Mouse (Mus musculus) NIH3T3 (cell line): ENCODE measurements at regions not wholly inside any gene's neighbourhood (a gene's known extent, or its start where the extent isn't known, plus 50 kb on each side); places are given as distances from the start of the nearest gene placed in this dataset.

Experiments
- DNase-seq: peaks from one replicate; pipeline ENCODE4 v3.0.0-alpha.2; 2012; ENCODE audit warnings: low read depth

DNA sequence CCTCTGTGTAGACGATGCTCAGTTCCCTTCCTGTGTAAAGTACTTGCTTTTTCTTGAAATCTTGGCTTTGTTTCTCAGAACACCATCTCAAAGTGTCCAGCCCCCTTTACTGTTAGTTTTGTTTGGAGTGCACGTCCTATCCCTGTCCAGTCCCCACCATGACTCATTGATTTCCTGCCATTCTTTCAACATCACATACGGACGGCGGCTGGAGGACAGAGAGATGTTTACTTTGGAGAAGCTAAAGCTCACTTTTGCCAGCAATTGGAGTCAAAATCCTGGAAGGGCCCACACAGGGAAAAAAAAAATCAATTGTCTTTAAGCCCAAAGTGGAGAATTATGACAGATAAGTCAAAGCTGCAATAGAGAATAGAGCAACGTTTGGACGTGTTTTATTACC, 51.8 kb downstream of the Gm5426 start:
- peak; percentile 92 for DNase-seq

- DNase-seq, result no peak
These were observed 54.0 kb downstream of the Gm5426 start for GRCm38 (mm10) chr10:96190168-96190987.

DNA sequence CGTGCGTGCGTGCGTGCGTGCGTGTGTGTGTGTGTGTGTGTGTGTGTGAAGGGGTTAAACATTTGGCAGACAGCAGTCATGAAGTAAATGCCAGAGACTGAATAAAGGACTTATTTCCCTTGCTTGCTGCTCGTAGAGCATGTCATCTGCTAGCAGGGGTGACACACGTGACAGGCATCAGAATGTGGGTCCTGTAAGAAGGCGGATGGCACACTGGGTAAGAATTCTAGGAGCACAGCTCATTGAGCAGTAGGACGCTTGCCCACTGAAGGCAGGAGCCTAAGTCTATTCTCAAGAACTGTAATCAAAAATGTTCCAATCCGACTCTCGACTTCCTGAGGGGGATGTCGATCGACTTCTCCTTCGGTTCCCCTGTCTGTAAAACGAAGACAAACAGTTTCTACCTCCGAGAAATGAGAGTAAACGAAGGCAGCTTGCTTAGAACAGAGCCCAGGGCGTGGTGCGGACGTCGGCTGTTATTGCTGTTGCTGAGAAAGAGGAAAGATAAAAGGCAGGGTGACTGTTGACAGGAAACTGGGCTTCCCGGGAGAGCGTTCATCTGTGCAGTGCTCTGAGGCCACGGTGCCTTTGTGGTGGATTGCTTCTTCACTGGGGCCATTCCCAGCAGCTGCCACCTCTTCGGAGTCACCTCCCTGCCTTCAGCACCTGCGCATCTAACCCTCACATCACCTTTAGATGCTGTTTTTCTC, 64.7 kb downstream of the Gm5426 start:
- DNase-seq, result no peak

GRCm38 (mm10) chr10:96201891-96202290, 65.5 kb downstream of the Gm5426 start:
- no peak for DNase-seq

GRCm38 (mm10) chr10:96202871-96203270, 66.5 kb downstream of the Gm5426 start:
- DNase-seq, result no peak

DNA sequence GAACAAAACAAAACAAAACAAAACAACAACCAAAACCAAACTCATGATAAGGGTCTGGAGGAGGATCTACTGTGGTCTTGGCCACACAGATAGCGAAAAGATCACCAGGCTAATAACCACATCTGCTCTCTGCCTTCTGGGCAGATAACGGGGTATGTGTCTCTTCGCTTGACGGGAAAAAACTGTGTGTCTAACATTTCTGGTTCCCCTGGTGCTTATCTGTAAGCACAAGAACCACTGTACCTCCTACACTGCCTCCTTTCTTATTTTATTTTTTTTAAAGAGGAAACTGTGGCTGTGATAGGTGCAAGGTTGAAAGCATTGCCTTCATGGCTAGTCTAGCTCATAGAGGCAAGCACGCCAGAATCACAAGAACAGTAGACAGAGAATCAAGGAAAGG, 67.8 kb downstream of the Gm5426 start:
- DNase-seq, result no peak

DNA sequence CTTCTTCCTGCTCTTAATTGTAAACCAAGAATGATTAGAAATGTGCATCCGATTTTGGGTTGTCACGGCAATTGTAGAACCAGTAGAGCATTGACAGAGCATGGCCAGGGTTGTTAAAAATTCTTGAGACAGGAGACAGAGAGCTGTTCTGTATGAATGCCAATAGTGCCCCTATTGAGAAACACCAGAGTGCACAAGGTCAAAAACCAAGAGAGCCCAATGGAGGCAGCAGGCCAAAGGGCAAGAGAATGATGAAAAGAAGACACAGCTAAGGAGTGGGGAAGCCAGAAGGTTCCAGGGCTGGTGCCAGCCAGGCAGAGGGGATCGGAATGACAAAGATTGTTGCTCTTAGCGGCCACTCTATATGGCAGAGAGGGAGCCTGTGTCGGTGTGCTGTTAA, 72.8 kb downstream of the Gm5426 start:
- DNase-seq, result no peak

GRCm38 (mm10) chr10:96211189-96211588, 74.8 kb downstream of the Gm5426 start:
- no peak for DNase-seq

DNA sequence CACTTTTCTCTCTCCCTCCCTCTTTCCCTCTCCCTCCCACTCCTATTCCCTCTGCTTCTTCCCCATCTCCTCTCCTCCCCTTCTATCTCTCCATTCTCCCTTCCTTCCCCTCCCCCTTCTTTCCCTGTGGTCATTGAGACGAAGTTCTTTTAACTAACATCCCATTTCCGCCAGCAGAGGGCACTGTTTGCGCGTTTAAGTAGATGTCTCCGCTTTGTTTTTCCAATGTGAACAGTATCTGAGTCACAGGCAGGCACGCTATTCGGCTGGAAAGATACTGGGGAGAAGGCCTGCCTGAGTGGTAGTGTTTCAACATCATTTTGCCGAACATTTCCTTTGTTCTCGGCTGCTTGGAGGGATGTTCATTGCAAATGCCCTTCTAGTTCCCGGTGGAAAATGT, 77.5 kb downstream of the Gm5426 start:
- peak; percentile 99 for DNase-seq

DNA sequence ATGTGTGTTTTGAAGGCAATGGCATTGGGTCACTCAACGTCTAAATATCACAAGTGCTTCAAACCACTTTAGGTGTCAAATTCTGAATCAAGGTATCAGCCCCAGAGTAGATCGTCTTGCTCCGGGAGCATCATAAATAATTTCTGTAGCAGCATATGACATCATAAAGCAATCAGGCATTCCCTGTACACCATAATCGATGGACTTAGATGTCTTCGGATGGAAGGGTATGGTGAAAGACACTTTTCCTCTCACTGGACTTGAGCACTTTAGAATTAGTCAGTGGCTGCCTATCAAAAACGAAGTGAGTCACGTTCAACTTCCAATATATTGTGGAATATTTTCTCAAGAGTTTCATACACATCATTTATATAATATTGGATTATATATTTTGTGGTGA, 77.9 kb downstream of the Gm5426 start:
- peak; percentile 57 for DNase-seq

- no peak for DNase-seq
These were observed 78.5 kb downstream of the Gm5426 start for GRCm38 (mm10) chr10:96214946-96215345.

- no peak for DNase-seq
These were observed 84.3 kb downstream of the Gm5426 start for GRCm38 (mm10) chr10:96220731-96221130.

DNA sequence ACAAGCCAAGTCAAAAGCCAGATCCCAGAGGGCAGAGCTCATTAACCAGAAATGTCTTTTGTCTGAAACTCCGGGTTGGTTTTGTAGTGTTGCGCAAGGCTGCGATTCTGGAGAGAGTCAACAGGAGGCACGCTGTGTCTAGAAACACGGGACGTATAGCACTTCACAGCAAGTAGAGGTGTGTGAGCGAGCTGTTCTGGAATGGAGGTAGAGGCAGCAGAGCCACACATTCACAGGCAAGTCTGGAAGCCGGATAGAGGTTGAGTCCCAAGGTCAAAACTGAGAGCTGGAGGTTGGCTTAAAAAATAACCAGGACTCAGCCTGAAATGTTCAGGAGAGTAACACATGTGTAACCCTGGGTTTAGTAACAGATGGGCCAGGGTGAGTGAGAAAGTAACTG, 94.0 kb downstream of the Gm5426 start:
- peak; percentile 47 for DNase-seq

GRCm38 (mm10) chr10:96231309-96231708, 94.9 kb downstream of the Gm5426 start:
- peak; percentile 64 for DNase-seq

DNA sequence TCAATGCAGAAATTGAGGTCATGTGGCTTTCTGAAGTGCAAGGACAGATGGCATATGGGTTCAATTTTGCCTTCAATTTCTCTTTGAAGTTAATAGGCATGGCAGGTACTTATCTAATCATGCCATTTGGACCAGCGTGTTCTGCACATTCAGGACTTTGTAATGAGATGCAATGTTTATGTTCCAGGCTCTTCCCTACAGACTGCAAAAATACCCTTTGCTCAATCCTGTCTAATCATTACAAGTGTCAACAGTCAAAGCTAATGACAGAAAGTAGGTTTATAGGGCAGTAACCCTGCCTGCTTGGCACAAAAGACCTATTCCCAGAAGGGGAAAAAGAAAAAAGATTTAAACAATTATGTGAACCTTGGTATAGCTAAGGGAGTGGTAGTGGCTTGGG, 96.5 kb downstream of the Gm5426 start:
- no peak for DNase-seq

DNA sequence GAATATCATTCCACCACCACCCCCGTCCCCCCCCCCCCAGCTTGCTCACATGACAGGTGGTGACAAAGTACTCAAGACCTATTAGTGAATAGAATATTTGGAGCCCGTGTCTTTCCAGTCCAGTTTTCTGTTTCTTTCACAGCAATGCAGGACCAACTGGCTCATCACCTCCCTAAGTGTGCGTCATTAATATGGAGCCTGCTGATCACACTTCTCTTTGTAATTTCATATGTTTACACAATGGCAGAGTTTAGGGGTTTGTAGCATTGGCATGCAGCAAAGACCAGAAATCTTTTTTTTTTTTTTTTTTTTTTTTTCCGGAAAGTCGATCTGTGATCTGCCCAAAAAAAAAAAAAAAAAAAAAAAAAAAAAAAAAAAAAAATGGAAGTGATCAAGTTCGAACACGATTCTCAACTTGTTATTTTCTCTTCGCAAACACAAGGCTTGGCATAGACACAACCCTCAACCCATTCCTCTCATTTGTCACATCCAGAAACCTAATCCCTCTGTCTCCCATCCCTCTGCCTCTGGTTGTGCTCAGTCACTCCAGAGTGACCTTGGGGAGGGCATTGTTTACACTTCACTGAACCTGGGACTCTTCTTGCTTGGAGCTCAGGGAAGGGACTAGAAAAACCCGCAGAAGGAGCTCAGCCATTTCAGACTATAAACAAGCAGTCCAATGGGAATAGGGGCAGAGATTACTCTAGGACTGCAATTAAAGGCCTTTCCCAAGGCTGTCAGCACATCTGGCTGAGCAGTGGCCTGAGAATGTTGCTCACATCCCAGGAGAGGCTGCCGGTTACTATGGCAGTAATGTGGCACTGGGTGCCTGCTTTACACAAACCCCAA, 98.4 kb downstream of the Gm5426 start:
- DNase-seq, result no peak

GRCm38 (mm10) chr10:96236031-96236430, 99.6 kb downstream of the Gm5426 start:
- peak; percentile 72 for DNase-seq

DNA sequence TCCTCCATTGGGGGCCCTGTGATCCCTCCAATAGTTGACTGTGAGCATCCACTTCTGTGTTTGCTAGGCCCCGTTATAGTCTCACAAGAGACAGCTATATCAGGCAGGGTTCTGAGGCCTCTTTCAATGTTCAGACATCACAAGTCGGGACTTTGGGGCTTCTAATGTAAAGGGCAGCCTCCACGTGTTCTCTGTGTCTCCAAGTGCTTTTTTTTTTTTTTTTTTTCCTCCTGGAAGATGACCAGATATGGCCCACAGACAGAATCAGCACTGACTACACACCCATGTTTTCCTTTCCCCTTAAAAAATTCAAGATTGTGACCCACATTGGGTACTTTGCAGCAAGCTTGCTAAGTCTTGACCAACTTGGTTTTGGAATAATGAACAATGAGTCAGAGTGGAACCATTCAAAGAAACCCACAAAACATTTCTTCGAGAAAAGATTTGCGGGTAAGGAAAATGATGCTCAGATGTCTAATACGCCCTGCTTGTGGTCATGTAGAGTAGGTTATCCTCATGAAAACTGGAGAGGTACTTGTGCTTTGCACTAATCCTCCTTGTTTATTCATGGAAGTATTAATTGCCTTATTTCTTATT, 100.5 kb downstream of the Gm5426 start:
- DNase-seq, result peak; percentile 81

- no peak for DNase-seq
These were observed 101.2 kb downstream of the Gm5426 start for GRCm38 (mm10) chr10:96237572-96238130.

- peak; percentile 46 for DNase-seq
These were observed 101.8 kb downstream of the Gm5426 start for GRCm38 (mm10) chr10:96238251-96238650.

DNA sequence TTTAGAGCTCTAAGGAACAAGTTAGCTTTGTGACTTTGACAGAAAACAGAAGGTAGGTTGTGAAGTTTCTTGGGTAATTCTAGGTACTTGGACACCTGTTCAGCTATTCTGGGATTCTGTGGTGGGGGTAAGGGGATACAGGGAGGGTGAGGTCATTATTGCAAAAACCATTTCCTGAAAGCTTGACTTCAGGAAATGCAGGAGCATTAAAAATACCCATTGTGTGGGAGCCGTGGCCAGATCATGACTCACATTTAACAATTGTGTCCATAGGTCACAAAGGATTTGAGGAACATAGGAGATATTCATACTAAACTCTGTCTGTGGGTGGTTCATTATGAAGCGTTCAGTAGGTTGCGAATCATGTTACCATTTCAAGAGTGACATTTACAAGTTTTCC, 102.4 kb downstream of the Gm5426 start:
- peak; percentile 39 for DNase-seq

DNA sequence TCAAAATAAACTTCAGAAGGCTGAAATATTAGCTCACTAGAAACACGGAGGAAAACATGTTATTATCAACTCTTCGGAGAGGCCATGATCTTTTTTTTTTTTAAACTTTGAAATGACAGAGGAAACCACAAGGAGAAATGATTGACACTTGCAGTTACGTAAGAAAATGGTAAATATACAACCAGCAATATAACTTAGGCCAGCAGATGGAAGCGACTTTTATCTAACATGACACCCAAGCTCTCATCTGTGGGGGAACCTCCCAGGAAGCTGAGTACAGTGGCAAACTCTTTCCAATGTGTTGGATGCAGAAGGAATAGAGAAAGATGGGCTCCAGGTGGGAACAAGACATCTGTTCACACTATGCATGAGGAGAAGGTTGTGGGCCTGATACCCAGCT, 104.2 kb downstream of the Gm5426 start:
- no peak for DNase-seq
